Mouse (Mus musculus): ENCODE data around the gene Gm10721. TPM values are rescaled to one million over a fixed set of nuclear protein-coding genes. Genes with fewer than 3 reads are reported as not detected.
"Not testable (repeated sequence)": the region's sequence is repeated elsewhere in the genome, so short reads cannot be mapped to it uniquely, and the experiment has no call there.

Gm10721 gene
- polyA plus RNA-seq, 1 experiment from 2014 or later = not detected

DNA sequence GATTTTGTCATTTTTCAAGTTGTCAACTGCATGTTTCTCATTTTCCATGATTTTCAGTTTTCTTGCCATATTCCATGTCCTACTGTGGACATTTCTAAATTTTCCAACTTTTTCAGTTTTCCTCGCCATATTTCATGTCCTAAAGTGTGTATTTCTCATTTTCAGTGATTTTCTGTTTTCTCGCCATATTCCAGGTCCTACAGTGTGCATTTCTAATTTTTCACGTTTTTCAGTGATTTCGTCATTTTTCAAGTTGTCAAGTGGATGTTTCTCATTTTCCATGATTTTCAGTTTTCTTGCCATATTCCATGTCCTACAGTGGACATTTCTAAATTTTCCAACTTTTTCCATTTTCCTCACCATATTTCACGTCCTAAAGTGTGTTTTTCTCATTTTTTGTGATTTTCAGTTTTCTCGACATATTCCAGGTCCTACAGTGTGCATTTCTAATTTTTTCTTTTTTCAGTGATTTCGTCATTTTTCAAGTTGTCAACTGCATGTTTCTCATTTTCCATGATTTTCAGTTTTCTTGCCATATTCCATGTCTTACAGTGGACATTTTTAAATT, 802 bp upstream of the Gm10721 start:
- 0 out of 2 replicates have a peak, but pooled peaks have one; percentile 21 for ATAC-seq (ENCODE audit: low read depth)
- not testable (repeated sequence) for H3K4me3 ChIP-seq (ENCODE audit: low read length)

DNA sequence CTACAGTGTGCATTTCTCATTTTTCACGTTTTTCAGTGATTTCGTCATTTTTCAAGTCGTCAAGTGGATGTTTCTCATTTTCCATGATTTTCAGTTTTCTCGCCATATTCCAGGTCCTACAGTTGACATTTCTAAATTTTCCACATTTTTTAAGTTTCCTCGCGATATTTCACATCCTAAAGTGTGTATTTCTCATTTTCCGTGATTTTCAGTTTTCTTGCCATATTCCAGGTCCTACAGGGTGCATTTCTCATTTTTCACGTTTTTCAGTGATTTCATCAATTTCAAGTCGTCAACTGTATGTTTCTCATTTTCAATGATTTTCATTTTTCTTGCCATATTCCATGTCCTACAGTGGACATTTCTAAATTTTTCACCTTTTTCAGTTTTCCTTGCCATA, 2.4 kb downstream of the Gm10721 start, which contains the start of gene Gm10720:
TSS of gene Gm10720 (plus strand) at position 301 of the 400 bp plus-strand sequence.
- not testable (repeated sequence) for H3K4me1 ChIP-seq (replicated peaks; ENCODE audit: control insufficient read depth, insufficient read depth, low read length); H3K9ac ChIP-seq (ENCODE audit: low read length); H3K4me2 ChIP-seq (ENCODE audit: low read depth, low read length); ATAC-seq (ENCODE audit: low read depth); H3K36me3 ChIP-seq (ENCODE audit: control insufficient read depth, insufficient read depth, low read length); H3K4me3 ChIP-seq (ENCODE audit: low read length); H3K9me3 ChIP-seq (ENCODE audit: control insufficient read depth, low read length); H3K27me3 ChIP-seq (ENCODE audit: control insufficient read depth, insufficient read depth, low read depth, low read length); H3K27ac ChIP-seq (ENCODE audit: low read length)
- WGBS = 66% methylated on average over 4 of the region's 9 CpGs

More for the DNA sequence above, 802 bp upstream of the Gm10721 start:
- H3K36me3 ChIP-seq (ENCODE audit: control insufficient read depth, insufficient read depth, low read length); H3K4me2 ChIP-seq (ENCODE audit: low read depth, low read length); H3K4me1 ChIP-seq (replicated peaks; ENCODE audit: control insufficient read depth, insufficient read depth, low read length); H3K27me3 ChIP-seq (ENCODE audit: control insufficient read depth, insufficient read depth, low read depth, low read length); H3K27ac ChIP-seq (ENCODE audit: low read length); H3K9me3 ChIP-seq (ENCODE audit: control insufficient read depth, low read length); H3K9ac ChIP-seq (ENCODE audit: low read length): not testable (repeated sequence)
- WGBS = 77% methylated on average over 2 of the region's 7 CpGs

DNA sequence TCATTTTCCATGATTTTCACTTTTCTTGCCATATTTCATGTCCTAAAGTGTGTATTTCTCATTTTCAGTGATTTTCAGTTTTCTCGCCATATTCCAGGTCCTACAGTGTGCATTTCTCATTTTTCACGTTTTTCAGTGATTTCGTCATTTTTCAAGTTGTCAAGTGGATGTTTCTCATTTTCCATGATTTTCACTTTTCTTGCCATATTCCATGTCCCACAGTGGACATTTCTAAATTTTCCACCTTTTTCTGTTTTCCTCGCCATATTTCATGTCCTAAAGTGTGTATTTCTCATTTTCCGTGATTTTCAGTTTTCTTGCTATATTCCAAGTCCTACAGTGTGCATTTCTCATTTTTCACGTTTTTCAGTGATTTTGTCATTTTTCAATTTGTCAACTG, 3.0 kb downstream of the Gm10721 start:
- H3K4me3 ChIP-seq (ENCODE audit: low read length); H3K36me3 ChIP-seq (ENCODE audit: control insufficient read depth, insufficient read depth, low read length); H3K4me2 ChIP-seq (ENCODE audit: low read depth, low read length); ATAC-seq (ENCODE audit: low read depth); H3K27ac ChIP-seq (ENCODE audit: low read length); H3K9ac ChIP-seq (ENCODE audit: low read length); H3K4me1 ChIP-seq (replicated peaks; ENCODE audit: control insufficient read depth, insufficient read depth, low read length); H3K27me3 ChIP-seq (ENCODE audit: control insufficient read depth, insufficient read depth, low read depth, low read length); H3K9me3 ChIP-seq (ENCODE audit: control insufficient read depth, low read length): not testable (repeated sequence)
- 71% methylated on average over 4 of the region's 6 CpGs for WGBS

DNA sequence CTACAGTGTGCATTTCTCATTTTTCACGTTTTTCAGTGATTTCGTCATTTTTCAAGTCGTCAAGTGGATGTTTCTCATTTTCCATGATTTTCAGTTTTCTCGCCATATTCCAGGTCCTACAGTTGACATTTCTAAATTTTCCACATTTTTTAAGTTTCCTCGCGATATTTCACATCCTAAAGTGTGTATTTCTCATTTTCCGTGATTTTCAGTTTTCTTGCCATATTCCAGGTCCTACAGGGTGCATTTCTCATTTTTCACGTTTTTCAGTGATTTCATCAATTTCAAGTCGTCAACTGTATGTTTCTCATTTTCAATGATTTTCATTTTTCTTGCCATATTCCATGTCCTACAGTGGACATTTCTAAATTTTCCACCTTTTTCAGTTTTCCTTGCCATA, 4.2 kb downstream of the Gm10721 start, which contains the start of gene Gm10719:
TSS of gene Gm10719 (plus strand) at position 301 of the 400 bp plus-strand sequence.
- not testable (repeated sequence) for H3K4me3 ChIP-seq (ENCODE audit: low read length); H3K27me3 ChIP-seq (ENCODE audit: control insufficient read depth, insufficient read depth, low read depth, low read length); ATAC-seq (ENCODE audit: low read depth); H3K4me2 ChIP-seq (ENCODE audit: low read depth, low read length); H3K27ac ChIP-seq (ENCODE audit: low read length); H3K9ac ChIP-seq (ENCODE audit: low read length); H3K36me3 ChIP-seq (ENCODE audit: control insufficient read depth, insufficient read depth, low read length); H3K9me3 ChIP-seq (ENCODE audit: control insufficient read depth, low read length); H3K4me1 ChIP-seq (replicated peaks; ENCODE audit: control insufficient read depth, insufficient read depth, low read length)
- WGBS = no CpG with 5 or more reads among the region's 9 CpGs

DNA sequence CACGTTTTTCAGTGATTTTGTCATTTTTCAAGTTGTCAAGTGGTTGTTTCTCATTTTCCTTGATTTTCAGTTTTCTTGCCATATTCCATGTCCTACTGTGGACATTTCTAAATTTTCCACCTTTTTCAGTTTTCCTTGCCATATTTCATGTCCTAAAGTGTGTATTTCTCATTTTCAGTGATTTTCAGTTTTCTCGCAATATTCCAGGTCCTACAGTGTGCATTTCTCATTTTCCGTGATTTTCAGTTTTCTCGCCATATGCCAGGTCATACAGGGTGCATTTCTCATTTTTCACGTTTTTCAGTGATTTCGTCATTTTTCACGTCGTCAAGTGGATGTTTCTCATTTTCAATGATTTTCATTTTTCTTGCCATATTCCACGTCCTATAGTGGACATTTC, 6.0 kb downstream of the Gm10721 start:
- H3K4me2 ChIP-seq (ENCODE audit: low read depth, low read length); H3K27me3 ChIP-seq (ENCODE audit: control insufficient read depth, insufficient read depth, low read depth, low read length); ATAC-seq (ENCODE audit: low read depth); H3K4me1 ChIP-seq (replicated peaks; ENCODE audit: control insufficient read depth, insufficient read depth, low read length); H3K36me3 ChIP-seq (ENCODE audit: control insufficient read depth, insufficient read depth, low read length); H3K27ac ChIP-seq (ENCODE audit: low read length); H3K9ac ChIP-seq (ENCODE audit: low read length); H3K4me3 ChIP-seq (ENCODE audit: low read length); H3K9me3 ChIP-seq (ENCODE audit: control insufficient read depth, low read length): not testable (repeated sequence)
- WGBS = 66% methylated on average over 9 of the region's 9 CpGs

DNA sequence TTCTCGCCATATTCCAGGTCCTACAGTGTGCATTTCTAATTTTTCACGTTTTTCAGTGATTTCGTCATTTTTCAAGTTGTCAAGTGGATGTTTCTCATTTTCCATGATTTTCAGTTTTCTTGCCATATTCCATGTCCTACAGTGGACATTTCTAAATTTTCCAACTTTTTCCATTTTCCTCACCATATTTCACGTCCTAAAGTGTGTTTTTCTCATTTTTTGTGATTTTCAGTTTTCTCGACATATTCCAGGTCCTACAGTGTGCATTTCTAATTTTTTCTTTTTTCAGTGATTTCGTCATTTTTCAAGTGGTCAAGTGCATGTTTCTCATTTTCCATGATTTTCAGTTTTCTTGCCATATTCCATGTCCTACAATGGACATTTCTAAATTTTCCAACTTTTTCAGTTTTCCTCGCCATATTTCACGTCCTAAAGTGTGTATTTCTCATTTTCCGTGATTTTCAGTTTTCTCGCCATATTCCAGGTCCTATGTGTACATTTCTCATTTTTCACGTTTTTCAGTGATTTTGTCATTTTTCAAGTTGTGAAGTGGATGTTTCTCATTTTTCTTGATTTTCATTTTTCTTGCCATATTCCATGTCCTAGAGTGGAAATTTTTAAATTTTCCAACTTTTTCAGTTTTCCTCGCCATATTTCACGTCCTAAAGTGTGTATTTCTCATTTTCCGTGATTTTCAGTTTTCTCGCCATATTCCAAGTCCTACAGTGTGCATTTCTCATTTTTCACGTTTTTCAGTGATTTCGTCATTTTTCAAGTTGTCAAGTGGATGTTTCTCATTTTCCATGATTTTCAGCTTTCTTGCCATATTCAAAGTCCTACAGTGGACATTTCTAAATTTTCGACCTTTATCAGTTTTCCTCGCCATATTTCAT, 7.1 kb downstream of the Gm10721 start:
- not testable (repeated sequence) for H3K27me3 ChIP-seq (ENCODE audit: control insufficient read depth, insufficient read depth, low read depth, low read length); H3K27ac ChIP-seq (ENCODE audit: low read length); H3K9ac ChIP-seq (ENCODE audit: low read length); H3K4me3 ChIP-seq (ENCODE audit: low read length); H3K4me1 ChIP-seq (replicated peaks; ENCODE audit: control insufficient read depth, insufficient read depth, low read length); H3K4me2 ChIP-seq (ENCODE audit: low read depth, low read length); H3K36me3 ChIP-seq (ENCODE audit: control insufficient read depth, insufficient read depth, low read length); H3K9me3 ChIP-seq (ENCODE audit: control insufficient read depth, low read length)
- peak; percentile 63 for ATAC-seq (ENCODE audit: low read depth)
- 81% methylated on average over 11 of the region's 19 CpGs for WGBS

DNA sequence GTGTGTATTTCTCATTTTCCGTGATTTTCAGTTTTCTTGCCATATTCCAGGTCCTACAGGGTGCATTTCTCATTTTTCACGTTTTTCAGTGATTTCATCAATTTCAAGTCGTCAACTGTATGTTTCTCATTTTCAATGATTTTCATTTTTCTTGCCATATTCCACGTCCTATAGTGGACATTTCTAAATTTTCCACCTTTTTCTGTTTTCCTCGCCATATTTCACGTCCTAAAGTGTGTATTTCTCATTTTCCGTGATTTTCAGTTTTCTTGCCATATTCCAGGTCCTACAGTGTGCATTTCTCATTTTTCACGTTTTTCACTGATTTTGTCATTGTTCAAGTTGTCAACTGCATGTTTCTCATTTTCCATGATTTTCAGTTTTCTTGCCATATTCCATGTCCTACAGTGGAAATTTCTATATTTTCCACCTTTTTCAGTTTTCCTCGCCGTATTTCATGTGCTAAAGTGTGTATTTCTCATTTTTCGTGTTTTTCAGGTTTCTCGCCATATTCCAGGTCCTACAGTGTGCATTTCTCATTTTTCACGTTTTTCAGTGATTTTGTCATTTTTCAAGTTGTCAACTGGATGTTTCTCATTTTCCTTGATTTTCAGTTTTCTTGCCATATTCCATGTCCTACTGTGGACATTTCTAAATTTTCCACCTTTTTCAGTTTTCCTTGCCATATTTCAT, 9.5 kb downstream of the Gm10721 start:
- not testable (repeated sequence) for H3K4me1 ChIP-seq (replicated peaks; ENCODE audit: control insufficient read depth, insufficient read depth, low read length); H3K27ac ChIP-seq (ENCODE audit: low read length); H3K9ac ChIP-seq (ENCODE audit: low read length); H3K27me3 ChIP-seq (ENCODE audit: control insufficient read depth, insufficient read depth, low read depth, low read length); ATAC-seq (ENCODE audit: low read depth); H3K9me3 ChIP-seq (ENCODE audit: control insufficient read depth, low read length); H3K4me3 ChIP-seq (ENCODE audit: low read length); H3K4me2 ChIP-seq (ENCODE audit: low read depth, low read length); H3K36me3 ChIP-seq (ENCODE audit: control insufficient read depth, insufficient read depth, low read length)
- WGBS = 69% methylated on average over 9 of the region's 13 CpGs

DNA sequence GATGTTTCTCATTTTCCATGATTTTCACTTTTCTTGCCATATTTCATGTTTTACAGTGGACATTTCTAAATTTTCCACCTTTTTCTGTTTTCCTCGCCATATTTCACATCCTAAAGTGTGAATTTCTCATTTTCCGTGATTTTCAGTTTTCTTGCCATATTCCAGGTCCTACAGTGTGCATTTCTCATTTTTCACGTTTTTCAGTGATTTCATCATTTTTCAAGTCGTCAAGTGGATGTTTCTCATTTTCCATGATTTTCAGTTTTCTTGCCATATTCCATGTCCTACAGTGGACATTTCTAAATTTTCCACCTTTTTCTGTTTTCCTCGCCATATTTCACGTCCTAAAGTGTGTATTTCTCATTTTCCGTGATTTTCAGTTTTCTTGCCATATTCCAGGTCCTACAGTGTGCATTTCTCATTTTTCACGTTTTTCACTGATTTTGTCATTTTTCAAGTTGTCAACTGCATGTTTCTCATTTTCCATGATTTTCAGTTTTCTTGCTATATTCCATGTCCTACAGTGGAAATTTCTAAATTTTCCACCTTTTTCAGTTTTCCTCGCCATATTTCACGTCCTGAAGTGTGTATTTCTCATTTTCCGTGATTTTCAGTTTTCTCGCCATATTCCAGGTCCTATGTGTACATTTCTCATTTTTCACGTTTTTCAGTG, 10.5 kb downstream of the Gm10721 start, which contains the start of gene Gm10718:
TSS of gene Gm10718 (plus strand) at position 236 of the 673 bp plus-strand sequence.
- not testable (repeated sequence) for H3K4me3 ChIP-seq (ENCODE audit: low read length); H3K27me3 ChIP-seq (ENCODE audit: control insufficient read depth, insufficient read depth, low read depth, low read length); H3K4me1 ChIP-seq (replicated peaks; ENCODE audit: control insufficient read depth, insufficient read depth, low read length); ATAC-seq (ENCODE audit: low read depth); H3K27ac ChIP-seq (ENCODE audit: low read length); H3K4me2 ChIP-seq (ENCODE audit: low read depth, low read length); H3K9me3 ChIP-seq (ENCODE audit: control insufficient read depth, low read length); H3K36me3 ChIP-seq (ENCODE audit: control insufficient read depth, insufficient read depth, low read length); H3K9ac ChIP-seq (ENCODE audit: low read length)
- WGBS = 72% methylated on average over 9 of the region's 13 CpGs
